Mouse (Mus musculus): Measurements from ENCODE around the gene Mtg2. TPM values are rescaled to one million over a fixed set of nuclear protein-coding genes. Genes with fewer than 3 reads are reported as not detected.
A peak's percentile ranks its signal among the peaks of the same experiment; 100 is the strongest.

Mtg2 gene
- polyA plus RNA-seq (2014; fragmentation: Nextera tagmentation; extraction: Ambion mirVana): 24.2 and 27.5 TPM in 2 replicates

GRCm38 (mm10) chr2:180070481-180071453 is at the start of gene Mtg2:
TSS of gene Mtg2 (plus strand) at chr2:180070588.
- Histone ChIP-seq H3K27me3 (replicated peaks; ENCODE audit: control insufficient read depth, insufficient read depth, low read length) (no peaks in the 10 kb centered on the region), H3K27ac (ENCODE audit: low read depth) (0 out of 2 replicates have a peak within 1 kb of the TSS, but pooled peaks have one; percentile 38), H3K36me3 (ENCODE audit: control insufficient read depth, insufficient read depth, low read length) (peaks cover 23% of the 10 kb centered on the region), H3K9me3 (ENCODE audit: control insufficient read depth, low read length) (no peaks in the 10 kb centered on the region), H3K4me1 (replicated peaks; ENCODE audit: control insufficient read depth, insufficient read depth, low read length) (peaks cover 10% of the 10 kb centered on the region), H3K9ac (ENCODE audit: low read length) (peak within 1 kb of the TSS; percentile 49), H3K4me3 (ENCODE audit: low read depth, low read length) (peak within 1 kb of the TSS; percentile 85), H3K4me2 (ENCODE audit: low read length) (peak within 1 kb of the TSS; percentile 74)
- peak; percentile 96 for DNase-seq (ENCODE audit: low spot score)
- peak; percentile 97 for ATAC-seq (replicated peaks; ENCODE audit: low FRiP score, low TSS enrichment, low read depth)
- 4% methylated on average over 58 of the region's 58 CpGs for WGBS

- WGBS: 80% methylated on average over 8 of the region's 8 CpGs
- Histone ChIP-seq H3K27me3 (replicated peaks; ENCODE audit: control insufficient read depth, insufficient read depth, low read length) (peaks cover 17% of the 10 kb centered on the region), H3K9me3 (ENCODE audit: control insufficient read depth, low read length) (no peaks in the 10 kb centered on the region), H3K9ac (ENCODE audit: low read length) (no peak overlapping the region), H3K27ac (ENCODE audit: low read depth) (no peak overlapping the region), H3K4me2 (ENCODE audit: low read length) (no peak overlapping the region), H3K4me3 (ENCODE audit: low read depth, low read length) (no peak overlapping the region), H3K36me3 (ENCODE audit: control insufficient read depth, insufficient read depth, low read length) (no peaks in the 10 kb centered on the region), H3K4me1 (replicated peaks; ENCODE audit: control insufficient read depth, insufficient read depth, low read length) (peaks cover 14% of the 10 kb centered on the region)
- DNase-seq (ENCODE audit: low spot score) (no peak), ATAC-seq (replicated peaks; ENCODE audit: low FRiP score, low TSS enrichment, low read depth) (no peak)
These were observed 49.5 kb upstream of the Mtg2 start for GRCm38 (mm10) chr2:180020919-180021318.

GRCm38 (mm10) chr2:180022751-180023150 is 47.6 kb upstream of the Mtg2 start:
- H3K4me2 ChIP-seq (ENCODE audit: low read length): no peak overlapping the region
- WGBS: 63% methylated on average over 6 of the region's 6 CpGs

GRCm38 (mm10) chr2:180024401-180025098 is 45.8 kb upstream of the Mtg2 start, which contains the start of gene Lsm14b:
TSS of gene Lsm14b (plus strand) at chr2:180024987.
- peak within 1 kb of the TSS; percentile 89 for H3K27ac ChIP-seq (ENCODE audit: low read depth)
- peak within 1 kb of the TSS; percentile 85 for H3K4me3 ChIP-seq (ENCODE audit: low read depth, low read length)
- peak within 1 kb of the TSS; percentile 93 for H3K4me2 ChIP-seq (ENCODE audit: low read length)
- peak; percentile 96 for DNase-seq (ENCODE audit: low spot score)
- H3K4me1 ChIP-seq (replicated peaks; ENCODE audit: control insufficient read depth, insufficient read depth, low read length): peaks cover 27% of the 10 kb centered on the region
- H3K9ac ChIP-seq (ENCODE audit: low read length): peak within 1 kb of the TSS; percentile 88
- ATAC-seq (replicated peaks; ENCODE audit: low FRiP score, low TSS enrichment, low read depth): peak; percentile 92
- H3K9me3 ChIP-seq (ENCODE audit: control insufficient read depth, low read length): no peaks in the 10 kb centered on the region
- H3K36me3 ChIP-seq (ENCODE audit: control insufficient read depth, insufficient read depth, low read length): peaks cover 21% of the 10 kb centered on the region
- H3K27me3 ChIP-seq (replicated peaks; ENCODE audit: control insufficient read depth, insufficient read depth, low read length): peaks cover 17% of the 10 kb centered on the region
- under 1% methylated on average over 69 of the region's 80 CpGs for WGBS

More at GRCm38 (mm10) chr2:180022751-180023150, 47.6 kb upstream of the Mtg2 start:
- Histone ChIP-seq H3K9me3 (ENCODE audit: control insufficient read depth, low read length) (no peaks in the 10 kb centered on the region), H3K36me3 (ENCODE audit: control insufficient read depth, insufficient read depth, low read length) (peaks cover 3% of the 10 kb centered on the region), H3K9ac (ENCODE audit: low read length) (no peak overlapping the region), H3K27me3 (replicated peaks; ENCODE audit: control insufficient read depth, insufficient read depth, low read length) (peaks cover 17% of the 10 kb centered on the region), H3K27ac (ENCODE audit: low read depth) (no peak overlapping the region), H3K4me1 (replicated peaks; ENCODE audit: control insufficient read depth, insufficient read depth, low read length) (peaks cover 20% of the 10 kb centered on the region), H3K4me3 (ENCODE audit: low read depth, low read length) (no peak overlapping the region)
- ATAC-seq (replicated peaks; ENCODE audit: low FRiP score, low TSS enrichment, low read depth) (no peak), DNase-seq (ENCODE audit: low spot score) (no peak)

- Histone ChIP-seq H3K4me3 (ENCODE audit: low read depth, low read length) (peak overlapping the region; percentile 85), H3K4me1 (replicated peaks; ENCODE audit: control insufficient read depth, insufficient read depth, low read length) (peaks cover 27% of the 10 kb centered on the region), H3K9ac (ENCODE audit: low read length) (peak overlapping the region; percentile 88), H3K27me3 (replicated peaks; ENCODE audit: control insufficient read depth, insufficient read depth, low read length) (peaks cover 17% of the 10 kb centered on the region), H3K27ac (ENCODE audit: low read depth) (peak overlapping the region; percentile 89), H3K9me3 (ENCODE audit: control insufficient read depth, low read length) (no peaks in the 10 kb centered on the region), H3K36me3 (ENCODE audit: control insufficient read depth, insufficient read depth, low read length) (peaks cover 27% of the 10 kb centered on the region), H3K4me2 (ENCODE audit: low read length) (peak overlapping the region; percentile 93)
- ATAC-seq (replicated peaks; ENCODE audit: low FRiP score, low TSS enrichment, low read depth) (no peak; the same call in none of the 2 replicates), DNase-seq (ENCODE audit: low spot score) (peak; percentile 75)
- WGBS: under 1% methylated on average over 83 of the region's 84 CpGs
These were observed 45.1 kb upstream of the Mtg2 start for GRCm38 (mm10) chr2:180025135-180025860.

GRCm38 (mm10) chr2:180025861-180026200 is 44.6 kb upstream of the Mtg2 start:
- no peak for ATAC-seq (replicated peaks; ENCODE audit: low FRiP score, low TSS enrichment, low read depth)
- peaks cover 17% of the 10 kb centered on the region for H3K27me3 ChIP-seq (replicated peaks; ENCODE audit: control insufficient read depth, insufficient read depth, low read length)
- peaks cover 27% of the 10 kb centered on the region for H3K4me1 ChIP-seq (replicated peaks; ENCODE audit: control insufficient read depth, insufficient read depth, low read length)
- no peaks in the 10 kb centered on the region for H3K9me3 ChIP-seq (ENCODE audit: control insufficient read depth, low read length)
- peak overlapping the region; percentile 88 for H3K9ac ChIP-seq (ENCODE audit: low read length)
- peak overlapping the region; percentile 89; the same call in 1 of the 2 replicates for H3K27ac ChIP-seq (ENCODE audit: low read depth)
- 8% methylated on average over 6 of the region's 6 CpGs for WGBS
- H3K4me3 ChIP-seq (ENCODE audit: low read depth, low read length): peak overlapping the region; percentile 85
- peak; percentile 66 for DNase-seq (ENCODE audit: low spot score)
- H3K4me2 ChIP-seq (ENCODE audit: low read length): peak overlapping the region; percentile 93
- H3K36me3 ChIP-seq (ENCODE audit: control insufficient read depth, insufficient read depth, low read length): peaks cover 32% of the 10 kb centered on the region

GRCm38 (mm10) chr2:180027768-180028167 is 42.6 kb upstream of the Mtg2 start:
- Histone ChIP-seq H3K27me3 (replicated peaks; ENCODE audit: control insufficient read depth, insufficient read depth, low read length) (peaks cover 8% of the 10 kb centered on the region; the same call in 1 of the 2 replicates), H3K9me3 (ENCODE audit: control insufficient read depth, low read length) (no peaks in the 10 kb centered on the region), H3K9ac (ENCODE audit: low read length) (no peak overlapping the region), H3K36me3 (ENCODE audit: control insufficient read depth, insufficient read depth, low read length) (peaks cover 52% of the 10 kb centered on the region), H3K27ac (ENCODE audit: low read depth) (no peak overlapping the region), H3K4me2 (ENCODE audit: low read length) (peak overlapping the region; percentile 93), H3K4me3 (ENCODE audit: low read depth, low read length) (no peak overlapping the region), H3K4me1 (replicated peaks; ENCODE audit: control insufficient read depth, insufficient read depth, low read length) (peaks cover 27% of the 10 kb centered on the region)
- ATAC-seq (replicated peaks; ENCODE audit: low FRiP score, low TSS enrichment, low read depth) (no peak), DNase-seq (ENCODE audit: low spot score) (no peak)
- WGBS: 77% methylated on average over 9 of the region's 9 CpGs

DNA sequence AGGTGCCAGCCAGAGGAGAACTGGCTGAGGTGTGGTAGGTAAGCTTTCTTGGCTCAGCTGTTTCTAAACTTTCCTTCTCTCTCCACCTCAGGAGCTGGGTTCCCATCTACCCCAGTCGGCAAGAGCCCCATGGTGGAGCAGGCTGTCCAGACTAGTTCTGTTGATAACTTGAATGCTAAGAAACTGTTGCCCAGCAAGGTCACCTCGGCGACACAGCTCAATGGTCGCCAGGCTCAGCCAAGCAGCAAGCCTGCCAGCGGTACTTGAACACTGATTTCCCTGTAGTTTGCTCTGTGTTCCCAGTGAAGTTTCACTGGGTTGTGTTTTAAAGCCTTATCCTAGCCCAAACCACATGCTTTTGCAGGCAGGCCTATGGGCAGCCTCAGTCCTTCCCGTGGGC is 39.1 kb upstream of the Mtg2 start:
- ATAC-seq (replicated peaks; ENCODE audit: low FRiP score, low TSS enrichment, low read depth): no peak
- Histone ChIP-seq H3K9ac (ENCODE audit: low read length) (no peak overlapping the region), H3K4me1 (replicated peaks; ENCODE audit: control insufficient read depth, insufficient read depth, low read length) (peaks cover 21% of the 10 kb centered on the region), H3K4me2 (ENCODE audit: low read length) (no peak overlapping the region), H3K27ac (ENCODE audit: low read depth) (no peak overlapping the region), H3K36me3 (ENCODE audit: control insufficient read depth, insufficient read depth, low read length) (peaks cover 87% of the 10 kb centered on the region), H3K9me3 (ENCODE audit: control insufficient read depth, low read length) (no peaks in the 10 kb centered on the region), H3K27me3 (replicated peaks; ENCODE audit: control insufficient read depth, insufficient read depth, low read length) (no peaks in the 10 kb centered on the region), H3K4me3 (ENCODE audit: low read depth, low read length) (no peak overlapping the region)
- DNase-seq (ENCODE audit: low spot score): no peak
- WGBS: 92% methylated on average over 6 of the region's 6 CpGs

All from intestine, embryonic 14.5 days (tissue).